Mouse (Mus musculus) thymus, adult 2 months (tissue): ENCODE results near the gene Slco3a1.

Experiments used
- CTCF ChIP-seq: fragments of 200-500 bp; IDR thresholded peaks from 2 replicates; pipeline ENCODE4 v1.5.1; 2012; ENCODE audit warnings: mild to moderate bottlenecking, control low read depth, low read length, moderate library complexity, borderline replicate concordance; ENCODE audit not compliant: control insufficient read depth, poor library complexity, insufficient read depth; ENCODE audit errors: extremely low read depth
- POLR2A ChIP-seq: fragments of 200-500 bp; IDR thresholded peaks from 2 replicates; pipeline ENCODE4 v1.6.1; 2012; ENCODE audit warnings: mild to moderate bottlenecking, low read length, control low read depth, moderate library complexity; ENCODE audit not compliant: control insufficient read depth, poor library complexity, insufficient read depth; ENCODE audit errors: extremely low read depth

GRCm38 (mm10) chr7:74327716-74328115, 226.9 kb downstream of the Slco3a1 start:
- TF ChIP-seq CTCF, result no peak
- no peak for TF ChIP-seq POLR2A
